Mouse (Mus musculus) midbrain, embryonic 16.5 days (tissue): Measurements from ENCODE around the gene 3110082J24Rik. TPM values are rescaled to one million over a fixed set of nuclear protein-coding genes. Genes with fewer than 3 reads are reported as not detected.
"Not testable (repeated sequence)": the region's sequence is repeated elsewhere in the genome, so short reads cannot be mapped to it uniquely, and the experiment has no call there.

Experiments used
- ATAC-seq: fragments of 200-750 bp; cut with Nextera tagmentation; 2 replicates; pipeline ENCODE4 v1.8.0; 2017; ENCODE audit warnings: moderate TSS enrichment
- H3K27ac ChIP-seq: fragments of 300-500 bp; sonication (generic); 2 replicates; pipeline ENCODE4 v1.5.1; 2014; ENCODE audit warnings: mild to moderate bottlenecking, low read length, mixed read lengths
- H3K27me3 ChIP-seq: fragments of 300-500 bp; sonication (generic); 2 replicates; pipeline ENCODE4 v1.6.1; 2014; ENCODE audit warnings: low read depth, low read length, mixed read lengths; ENCODE audit not compliant: control insufficient read depth, insufficient read depth
- H3K36me3 ChIP-seq: fragments of 300-500 bp; sonication (generic); 2 replicates; pipeline ENCODE4 v1.6.1; 2014; ENCODE audit warnings: mild to moderate bottlenecking, low read length, moderate library complexity, mixed read lengths; ENCODE audit not compliant: control insufficient read depth, insufficient read depth
- H3K4me1 ChIP-seq: fragments of 300-500 bp; sonication (generic); 2 replicates; pipeline ENCODE4 v1.6.1; 2014; ENCODE audit warnings: mild to moderate bottlenecking, low read length, mixed read lengths; ENCODE audit not compliant: control insufficient read depth, insufficient read depth
- H3K4me2 ChIP-seq: fragments of 300-500 bp; sonication (generic); 2 replicates; pipeline ENCODE4 v1.6.1; 2014; ENCODE audit warnings: mild to moderate bottlenecking, low read length, mixed read lengths
- H3K4me3 ChIP-seq: fragments of 300-500 bp; sonication (generic); 2 replicates; pipeline ENCODE4 v1.5.1; 2014; ENCODE audit warnings: low read depth, mild to moderate bottlenecking, low read length, moderate library complexity, mixed read lengths
- H3K9ac ChIP-seq: fragments of 300-500 bp; sonication (generic); 2 replicates; pipeline ENCODE4 v1.6.1; 2014; ENCODE audit warnings: low read depth, low read length, mixed read lengths
- H3K9me3 ChIP-seq: fragments of 300-500 bp; sonication (generic); replicated peaks from 2 replicates; pipeline ENCODE4 v1.6.1; 2014; ENCODE audit warnings: mild to moderate bottlenecking, low read length, mixed read lengths; ENCODE audit not compliant: control insufficient read depth, poor library complexity, severe bottlenecking
- WGBS: fragments of 180-500 bp; shearing (Covaris S2); extraction: QIAGEN DNeasy Blood & Tissue Kit; methylation state at CpG from one replicate; pipeline ENCODE4 v1.1.7; 2014; 5-methylcytosine and 5-hydroxymethylcytosine counted together
- polyA plus RNA-seq: library from polyadenylated mRNA; unstranded; fragments of >200 nt; fragmentation: Nextera tagmentation; extraction: Ambion mirVana; gene quantifications from 2 replicates; pipeline ENCODE4 v1.2.1, GENCODE M21; 2015

The 3110082J24Rik gene
- polyA plus RNA-seq, 1 experiment from 2014 or later, result 2.6 TPM

GRCm38 (mm10) chr5:30072377-30072776 lies 33.5 kb downstream of the 3110082J24Rik start:
- ATAC-seq, result peak; percentile 22; the same call in 1 of the 2 replicates
- no peaks in the 10 kb centered on the region for H3K27me3 ChIP-seq
- no peak overlapping the region for H3K9ac ChIP-seq
- peak overlapping the region; percentile 94 for H3K4me2 ChIP-seq
- WGBS, result 60% methylated on average over 3 of the region's 3 CpGs
- no peaks in the 10 kb centered on the region for H3K9me3 ChIP-seq
- peak overlapping the region; percentile 80 for H3K4me3 ChIP-seq
- 0 out of 2 replicates have a peak, but pooled peaks cover 3% of the 10 kb centered on the region for H3K36me3 ChIP-seq
- H3K4me1 ChIP-seq, result peaks cover 4% of the 10 kb centered on the region; the same call in 1 of the 2 replicates
- H3K27ac ChIP-seq, result no peak overlapping the region; the same call in 1 of the 2 replicates

GRCm38 (mm10) chr5:30071677-30072076 lies 34.2 kb downstream of the 3110082J24Rik start:
- Histone ChIP-seq H3K36me3 (0 out of 2 replicates have a peak, but pooled peaks cover 3% of the 10 kb centered on the region), H3K4me2 (no peak overlapping the region), H3K4me3 (no peak overlapping the region), H3K9me3 (no peaks in the 10 kb centered on the region), H3K9ac (no peak overlapping the region), H3K4me1 (peaks cover 4% of the 10 kb centered on the region; the same call in 1 of the 2 replicates), H3K27me3 (no peaks in the 10 kb centered on the region), H3K27ac (no peak overlapping the region)
- WGBS, result 82% methylated on average over 6 of the region's 6 CpGs
- no peak for ATAC-seq

GRCm38 (mm10) chr5:30067726-30068125 lies 38.2 kb downstream of the 3110082J24Rik start:
- no peak for ATAC-seq
- Histone ChIP-seq H3K9ac (no peak overlapping the region), H3K4me3 (no peak overlapping the region), H3K4me1 (peaks cover 2% of the 10 kb centered on the region; the same call in 1 of the 2 replicates), H3K27me3 (no peaks in the 10 kb centered on the region), H3K27ac (no peak overlapping the region), H3K9me3 (no peaks in the 10 kb centered on the region), H3K36me3 (0 out of 2 replicates have a peak, but pooled peaks cover 3% of the 10 kb centered on the region), H3K4me2 (no peak overlapping the region)
- 87% methylated on average over 6 of the region's 6 CpGs for WGBS

GRCm38 (mm10) chr5:30059607-30060006 lies 46.3 kb downstream of the 3110082J24Rik start:
- H3K9me3 ChIP-seq, H3K27ac ChIP-seq, H3K27me3 ChIP-seq, ATAC-seq, H3K9ac ChIP-seq, H3K36me3 ChIP-seq, H3K4me3 ChIP-seq, H3K4me1 ChIP-seq, H3K4me2 ChIP-seq: not testable (repeated sequence)
- 51% methylated on average over 5 of the region's 5 CpGs for WGBS

GRCm38 (mm10) chr5:30058216-30058731 lies 47.6 kb downstream of the 3110082J24Rik start:
- no peak overlapping the region for H3K4me2 ChIP-seq
- no peak overlapping the region for H3K9ac ChIP-seq
- no peaks in the 10 kb centered on the region for H3K27me3 ChIP-seq
- H3K36me3 ChIP-seq, result peaks cover 7% of the 10 kb centered on the region; the same call in 1 of the 2 replicates
- ATAC-seq, result no peak
- H3K4me1 ChIP-seq, result no peaks in the 10 kb centered on the region
- WGBS, result 46% methylated on average over 6 of the region's 6 CpGs
- no peaks in the 10 kb centered on the region for H3K9me3 ChIP-seq
- no peak overlapping the region for H3K4me3 ChIP-seq
- H3K27ac ChIP-seq, result no peak overlapping the region

Other genes starting within 250 kb of the 3110082J24Rik start
- gene Il6, start 93.0 kb downstream of the 3110082J24Rik start, polyA plus RNA-seq, result not detected in 2 replicates
- gene Tyms, start 32.5 kb downstream of the 3110082J24Rik start, polyA plus RNA-seq, result 33.3 and 38.7 TPM in 2 replicates
- 6.9 and 8.1 TPM in 2 replicates for gene Garem2, start 925 bp downstream of the 3110082J24Rik start, polyA plus RNA-seq
- 61.6 and 62.3 TPM in 2 replicates for gene Hadha, start 49.1 kb upstream of the 3110082J24Rik start, polyA plus RNA-seq
- 52.1 and 53.6 TPM in 2 replicates for gene Hadhb, start 49.2 kb upstream of the 3110082J24Rik start, polyA plus RNA-seq
- gene Adgrf3, start 99.6 kb upstream of the 3110082J24Rik start, polyA plus RNA-seq, result not detected in 2 replicates
- gene Selenoi, start 126.5 kb upstream of the 3110082J24Rik start, polyA plus RNA-seq, result 32.5 and 34.7 TPM in 2 replicates
- gene Drc1, start 175.3 kb upstream of the 3110082J24Rik start, polyA plus RNA-seq, result 9.5 and 10.2 TPM in 2 replicates